Mouse (Mus musculus) liver, adult 2 months (tissue): ENCODE measurements at regions not wholly inside any gene's neighbourhood (a gene's known extent, or its start where the extent isn't known, plus 50 kb on each side); places are given as distances from the start of the nearest gene placed in this dataset.

Experiments used
- CTCF ChIP-seq: fragments of 200-500 bp; IDR thresholded peaks from 2 replicates; pipeline ENCODE4 v1.5.1; 2011; ENCODE audit warnings: low read depth, low read length, control low read depth
- POLR2A ChIP-seq: fragments of 200-500 bp; IDR thresholded peaks from 2 replicates; pipeline ENCODE4 v1.6.1; 2011; ENCODE audit warnings: low read length, control low read depth; ENCODE audit not compliant: insufficient read depth; ENCODE audit errors: extremely low read depth

DNA sequence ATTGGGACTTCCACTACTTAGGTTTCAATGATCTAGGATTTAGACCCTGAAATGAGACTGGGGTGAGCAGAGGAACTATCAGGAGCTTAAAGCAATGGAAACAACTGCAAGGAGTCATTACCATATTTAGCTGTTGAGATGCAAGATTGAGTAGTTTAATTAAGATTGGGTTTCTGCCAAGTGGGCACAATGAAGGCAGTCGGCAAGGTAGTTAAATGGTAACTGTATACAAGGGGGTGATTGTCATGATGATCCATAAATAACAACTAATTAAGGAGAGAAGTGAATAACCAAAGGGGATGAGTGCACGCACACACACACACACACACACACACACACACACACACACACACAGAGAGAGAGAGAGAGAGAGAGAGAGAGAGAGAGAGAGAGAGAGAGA is 125.7 kb upstream of the Gk2 start:
- no peak for TF ChIP-seq POLR2A
- no peak for TF ChIP-seq CTCF
